Mouse (Mus musculus) lung, adult 2 months (tissue): Measurements from ENCODE around the gene Mep1a.

Experiments
- CTCF ChIP-seq: fragments of 200-500 bp; IDR thresholded peaks from 2 replicates; pipeline ENCODE4 v1.5.1; 2011; ENCODE audit warnings: mild to moderate bottlenecking, low read length, control low read depth; ENCODE audit not compliant: insufficient read depth
- POLR2A ChIP-seq: fragments of 200-500 bp; IDR thresholded peaks from 2 replicates; pipeline ENCODE4 v1.6.1; 2011; ENCODE audit warnings: low read depth, mild to moderate bottlenecking, control low read depth, low read length, borderline replicate concordance; ENCODE audit errors: extremely low read depth

GRCm38 (mm10) chr17:43451216-43451615 lies 51.4 kb downstream of the Mep1a start:
- TF ChIP-seq POLR2A (no peak), CTCF (no peak)
